Mouse (Mus musculus) CH12.LX (cell line): ENCODE measurements around the gene Rpl36.

ENCODE experiments used
- BHLHE40 ChIP-seq: IDR thresholded peaks from 2 replicates; pipeline ENCODE4 v1.6.1; 2011; ENCODE audit warnings: mild to moderate bottlenecking, low read depth, low read length, improper control_type of control experiment
- CHD1 ChIP-seq: IDR thresholded peaks from 2 replicates; pipeline ENCODE4 v1.6.1; 2012; ENCODE audit warnings: low read depth, low read length, improper control_type of control experiment, inconsistent platforms
- EP300 ChIP-seq: IDR thresholded peaks from 2 replicates; pipeline ENCODE4 v1.6.1; 2011; ENCODE audit warnings: low read length, improper control_type of control experiment
- KAT2A ChIP-seq: IDR thresholded peaks from 2 replicates; pipeline ENCODE4 v1.6.1; 2012; ENCODE audit warnings: low read length, improper control_type of control experiment, inconsistent platforms; ENCODE audit not compliant: insufficient replicate concordance
- MYC ChIP-seq: IDR thresholded peaks from 2 replicates; pipeline ENCODE4 v1.6.1; 2011; ENCODE audit warnings: low read depth, mild to moderate bottlenecking, improper control_type of control experiment, low read length
- POLR2A ChIP-seq: IDR thresholded peaks from 2 replicates; pipeline ENCODE4 v1.6.1; 2011; ENCODE audit warnings: low read depth, mild to moderate bottlenecking, improper control_type of control experiment, low read length
- UBTF ChIP-seq: IDR thresholded peaks from 2 replicates; pipeline ENCODE4 v1.6.1; 2012; ENCODE audit warnings: low read depth, mild to moderate bottlenecking, inconsistent platforms, low read length, improper control_type of control experiment, moderate library complexity

DNA sequence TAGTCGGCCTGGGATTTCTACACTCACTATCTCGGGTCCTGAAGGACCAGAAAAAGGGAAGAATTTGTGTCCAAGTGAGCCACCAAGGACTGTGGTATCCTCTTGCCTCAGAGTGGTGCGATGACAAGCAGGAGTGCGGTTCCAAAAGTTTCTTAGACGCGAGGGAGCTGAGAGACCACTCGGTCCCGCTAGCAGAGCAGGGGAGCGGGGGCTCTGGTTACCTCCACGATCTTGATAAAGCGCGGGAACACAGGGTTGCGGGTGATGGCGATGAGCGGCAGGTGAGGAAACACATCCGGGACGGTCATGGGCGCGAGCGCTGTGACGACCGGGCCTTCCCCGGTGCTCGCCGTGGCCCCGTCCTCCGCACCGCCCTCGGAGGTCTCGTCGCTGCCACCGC is 13.0 kb downstream of the Rpl36 start:
- TF ChIP-seq BHLHE40 (no peak), MYC (no peak), CHD1 (no peak), EP300 (no peak), UBTF (no peak), POLR2A (no peak), KAT2A (no peak)
